Mouse (Mus musculus): ENCODE results near the gene Ptprz1. TPM values are rescaled to one million over a fixed set of nuclear protein-coding genes. Genes with fewer than 3 reads are reported as not detected.

The Ptprz1 gene
- polyA plus RNA-seq, 1 experiment from 2014 or later: 1.3 TPM

- 92% methylated on average over 8 of the region's 8 CpGs for WGBS
- Histone ChIP-seq H3K27ac (ENCODE audit: low read length) (no peak overlapping the region), H3K4me3 (ENCODE audit: low read depth, low read length) (no peak overlapping the region), H3K9me3 (ENCODE audit: low read length) (no peaks in the 10 kb centered on the region), H3K9ac (replicated peaks; ENCODE audit: low read depth) (no peak overlapping the region), H3K4me1 (ENCODE audit: insufficient read depth, low read depth, low read length) (no peaks in the 10 kb centered on the region), H3K36me3 (ENCODE audit: insufficient read depth, low read length) (no peaks in the 10 kb centered on the region), H3K4me2 (replicated peaks; ENCODE audit: low read depth, low read length) (no peak overlapping the region), H3K27me3 (replicated peaks; ENCODE audit: insufficient read depth, low read length) (no peaks in the 10 kb centered on the region)
- DNase-seq (ENCODE audit: low spot score): no peak
- ATAC-seq: no peak
- TF ChIP-seq EP300 (IDR thresholded peaks at IDR 0.05): no peak
Observed at GRCm38 (mm10) chr6:22889333-22889732, 14.0 kb downstream of the Ptprz1 start.

GRCm38 (mm10) chr6:22901983-22902382, 26.7 kb downstream of the Ptprz1 start:
- Histone ChIP-seq H3K4me1 (ENCODE audit: insufficient read depth, low read depth, low read length) (no peaks in the 10 kb centered on the region), H3K4me2 (replicated peaks; ENCODE audit: low read depth, low read length) (no peak overlapping the region), H3K4me3 (ENCODE audit: low read depth, low read length) (no peak overlapping the region), H3K36me3 (ENCODE audit: insufficient read depth, low read length) (no peaks in the 10 kb centered on the region), H3K27me3 (replicated peaks; ENCODE audit: insufficient read depth, low read length) (no peaks in the 10 kb centered on the region), H3K27ac (ENCODE audit: low read length) (no peak overlapping the region), H3K9ac (replicated peaks; ENCODE audit: low read depth) (no peak overlapping the region), H3K9me3 (ENCODE audit: low read length) (no peaks in the 10 kb centered on the region)
- 68% methylated on average over 3 of the region's 3 CpGs for WGBS
- TF ChIP-seq EP300 (IDR thresholded peaks at IDR 0.05) (no peak), CTCF (IDR thresholded peaks at IDR 0.05) (no peak)
- no peak for ATAC-seq
- no peak for DNase-seq (ENCODE audit: low spot score)

GRCm38 (mm10) chr6:22908510-22909256, 33.4 kb downstream of the Ptprz1 start:
- Histone ChIP-seq H3K4me2 (replicated peaks; ENCODE audit: low read depth, low read length) (no peak overlapping the region), H3K27me3 (replicated peaks; ENCODE audit: insufficient read depth, low read length) (no peaks in the 10 kb centered on the region), H3K4me3 (ENCODE audit: low read depth, low read length) (no peak overlapping the region), H3K4me1 (ENCODE audit: insufficient read depth, low read depth, low read length) (no peaks in the 10 kb centered on the region), H3K36me3 (ENCODE audit: insufficient read depth, low read length) (no peaks in the 10 kb centered on the region), H3K27ac (ENCODE audit: low read length) (no peak overlapping the region), H3K9ac (replicated peaks; ENCODE audit: low read depth) (no peak overlapping the region), H3K9me3 (ENCODE audit: low read length) (no peaks in the 10 kb centered on the region)
- ATAC-seq: no peak
- TF ChIP-seq CTCF (IDR thresholded peaks at IDR 0.05): no peak
- no peak for TF ChIP-seq EP300 (IDR thresholded peaks at IDR 0.05)
- no peak for DNase-seq (ENCODE audit: low spot score)
- 78% methylated on average over 6 of the region's 6 CpGs for WGBS

GRCm38 (mm10) chr6:22909257-22909907, 34.1 kb downstream of the Ptprz1 start:
- ATAC-seq: no peak
- no peak overlapping the region for H3K4me3 ChIP-seq (ENCODE audit: low read depth, low read length)
- no peak overlapping the region for H3K4me2 ChIP-seq (replicated peaks; ENCODE audit: low read depth, low read length)
- no peaks in the 10 kb centered on the region for H3K4me1 ChIP-seq (ENCODE audit: insufficient read depth, low read depth, low read length)
- whole genome bisulfite sequencing: 45% methylated on average over 6 of the region's 6 CpGs
- DNase-seq (ENCODE audit: low spot score): no peak
- no peak overlapping the region for H3K9ac ChIP-seq (replicated peaks; ENCODE audit: low read depth)
- H3K9me3 ChIP-seq (ENCODE audit: low read length): no peaks in the 10 kb centered on the region
- H3K36me3 ChIP-seq (ENCODE audit: insufficient read depth, low read length): no peaks in the 10 kb centered on the region
- no peak overlapping the region for H3K27ac ChIP-seq (ENCODE audit: low read length)
- TF ChIP-seq EP300 (IDR thresholded peaks at IDR 0.05): no peak
- TF ChIP-seq CTCF (IDR thresholded peaks at IDR 0.05): no peak
- H3K27me3 ChIP-seq (replicated peaks; ENCODE audit: insufficient read depth, low read length): no peaks in the 10 kb centered on the region

GRCm38 (mm10) chr6:22909908-22910260, 34.6 kb downstream of the Ptprz1 start:
- 44% methylated on average over 4 of the region's 4 CpGs for WGBS
- DNase-seq (ENCODE audit: low spot score) (no peak), ATAC-seq (no peak)
- Histone ChIP-seq H3K9ac (replicated peaks; ENCODE audit: low read depth) (no peak overlapping the region), H3K4me3 (ENCODE audit: low read depth, low read length) (no peak overlapping the region), H3K27ac (ENCODE audit: low read length) (no peak overlapping the region), H3K36me3 (ENCODE audit: insufficient read depth, low read length) (no peaks in the 10 kb centered on the region), H3K27me3 (replicated peaks; ENCODE audit: insufficient read depth, low read length) (no peaks in the 10 kb centered on the region), H3K4me2 (replicated peaks; ENCODE audit: low read depth, low read length) (no peak overlapping the region), H3K4me1 (ENCODE audit: insufficient read depth, low read depth, low read length) (no peaks in the 10 kb centered on the region), H3K9me3 (ENCODE audit: low read length) (no peaks in the 10 kb centered on the region)
- TF ChIP-seq EP300 (IDR thresholded peaks at IDR 0.05) (no peak), CTCF (IDR thresholded peaks at IDR 0.05) (no peak)

GRCm38 (mm10) chr6:22922880-22923279, 47.6 kb downstream of the Ptprz1 start:
- Histone ChIP-seq H3K4me2 (replicated peaks; ENCODE audit: low read depth, low read length) (no peak overlapping the region), H3K27me3 (replicated peaks; ENCODE audit: insufficient read depth, low read length) (no peaks in the 10 kb centered on the region), H3K9me3 (ENCODE audit: low read length) (no peaks in the 10 kb centered on the region), H3K9ac (replicated peaks; ENCODE audit: low read depth) (no peak overlapping the region), H3K27ac (ENCODE audit: low read length) (no peak overlapping the region), H3K36me3 (ENCODE audit: insufficient read depth, low read length) (no peaks in the 10 kb centered on the region), H3K4me3 (ENCODE audit: low read depth, low read length) (no peak overlapping the region), H3K4me1 (ENCODE audit: insufficient read depth, low read depth, low read length) (no peaks in the 10 kb centered on the region)
- no peak for ATAC-seq
- TF ChIP-seq CTCF (IDR thresholded peaks at IDR 0.05) (no peak), EP300 (IDR thresholded peaks at IDR 0.05) (no peak)
- 32% methylated on average over 1 of the region's 1 CpGs for WGBS
- DNase-seq (ENCODE audit: low spot score): no peak

Data from lung, postnatal 0 days (tissue).